Mouse (Mus musculus): ENCODE measurements around the gene Med12l.

The Med12l gene

GRCm38 (mm10) chr3:59145194-59145593 is 139.6 kb downstream of the Med12l start:
- DNase-seq: no peak

- DNase-seq: no peak
Measured at GRCm38 (mm10) chr3:59149646-59150045, 144.0 kb downstream of the Med12l start.

- no peak for DNase-seq
Measured at GRCm38 (mm10) chr3:59150624-59151023, 145.0 kb downstream of the Med12l start.

- DNase-seq: no peak
Measured at GRCm38 (mm10) chr3:59153424-59153823, 147.8 kb downstream of the Med12l start, which contains the start of gene P2ry14. Gene P2ry14 (minus strand): TSS chr3:59153618.

- DNase-seq: no peak
Measured at GRCm38 (mm10) chr3:59154888-59155287, 149.3 kb downstream of the Med12l start.

GRCm38 (mm10) chr3:59155404-59155803 is 149.8 kb downstream of the Med12l start:
- DNase-seq: no peak

- no peak for DNase-seq
Measured at GRCm38 (mm10) chr3:59157048-59157447, 151.4 kb downstream of the Med12l start.

- no peak for DNase-seq
Measured at GRCm38 (mm10) chr3:59160465-59160864, 154.8 kb downstream of the Med12l start.

- DNase-seq: no peak
Measured at GRCm38 (mm10) chr3:59167417-59168054, 161.9 kb downstream of the Med12l start.

- DNase-seq: no peak
Measured at GRCm38 (mm10) chr3:59168476-59168875, 162.9 kb downstream of the Med12l start.

GRCm38 (mm10) chr3:59169215-59169614 is 163.6 kb downstream of the Med12l start:
- no peak for DNase-seq

- DNase-seq: no peak
Measured at GRCm38 (mm10) chr3:59169921-59170627, 164.4 kb downstream of the Med12l start.

- no peak for DNase-seq
Measured at GRCm38 (mm10) chr3:59174426-59175154, 169.0 kb downstream of the Med12l start.

- DNase-seq: peak; percentile 25
Measured at GRCm38 (mm10) chr3:59175234-59175633, 169.6 kb downstream of the Med12l start.

GRCm38 (mm10) chr3:59176871-59177270 is 171.2 kb downstream of the Med12l start:
- DNase-seq: no peak

- DNase-seq: no peak
Measured at GRCm38 (mm10) chr3:59181134-59181533, 175.5 kb downstream of the Med12l start.

- DNase-seq: no peak
Measured at GRCm38 (mm10) chr3:59182129-59182528, 176.5 kb downstream of the Med12l start.

- DNase-seq: no peak
Measured at GRCm38 (mm10) chr3:59185662-59186061, 180.0 kb downstream of the Med12l start.

- no peak for DNase-seq
Measured at GRCm38 (mm10) chr3:59187336-59187735, 181.7 kb downstream of the Med12l start.

GRCm38 (mm10) chr3:59191674-59192073 is 186.0 kb downstream of the Med12l start:
- no peak for DNase-seq

- no peak for DNase-seq
Measured at GRCm38 (mm10) chr3:59194099-59194498, 188.5 kb downstream of the Med12l start.

- DNase-seq: no peak
Measured at GRCm38 (mm10) chr3:59194938-59195337, 189.3 kb downstream of the Med12l start, which contains the start of gene Gpr87. Gene Gpr87 (minus strand): TSS chr3:59195104.

- no peak for DNase-seq
Measured at GRCm38 (mm10) chr3:59197329-59197948, 191.8 kb downstream of the Med12l start.
